Mouse (Mus musculus): ENCODE measurements around the gene Pfas. TPM values are rescaled to one million over a fixed set of nuclear protein-coding genes. Genes with fewer than 3 reads are reported as not detected.

Pfas gene
- total RNA-seq (2021): 10 to 100 TPM; 14.3 to 14.5 TPM

DNA sequence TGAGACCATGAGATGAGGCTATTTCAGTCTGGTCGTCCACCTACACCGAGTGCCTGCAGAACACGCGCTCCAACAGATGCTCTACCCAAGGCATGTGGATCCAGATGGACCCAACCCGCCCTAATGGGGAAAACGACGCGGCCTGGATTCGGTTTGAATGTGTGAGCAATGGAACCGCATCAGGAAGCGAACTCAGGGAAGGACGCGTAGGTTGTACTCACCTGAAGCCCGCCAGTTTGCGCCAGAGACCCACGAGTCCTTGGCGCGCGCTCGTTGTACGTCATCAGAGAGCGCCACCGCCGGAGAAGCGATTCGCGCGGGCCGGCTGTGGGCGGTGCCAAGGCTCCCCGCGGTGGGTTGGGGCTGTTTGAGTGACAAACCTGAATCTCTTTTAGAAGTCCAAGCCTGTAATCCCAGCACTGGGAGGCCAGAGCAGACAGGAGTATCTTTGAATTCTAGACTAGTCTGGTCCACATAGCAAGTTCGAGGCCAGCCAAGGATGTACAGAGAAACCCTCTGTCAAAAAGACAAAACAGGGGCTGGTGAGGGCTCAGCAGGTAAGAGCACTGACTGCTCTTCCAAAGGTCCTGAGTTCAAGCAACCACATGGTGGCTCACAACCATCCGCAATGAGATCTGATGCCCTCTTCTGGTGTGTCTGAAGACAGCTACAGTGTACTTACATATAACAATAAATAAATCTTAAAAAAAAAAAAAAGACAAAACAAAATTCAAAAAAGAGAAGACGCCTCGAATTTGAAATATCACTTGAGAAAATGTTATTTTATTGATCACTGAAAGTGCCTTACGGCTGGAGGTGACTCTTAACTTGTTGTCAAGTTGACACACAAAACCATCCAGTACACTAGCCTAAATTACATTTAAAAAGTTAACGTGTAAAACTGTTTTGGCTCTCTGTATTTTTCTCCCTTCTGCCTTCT is at the start of gene Pfas:
Gene Pfas, minus strand, starts transcription at position 279 of the 940 bp plus-strand sequence.
- peak; percentile 94 for DNase-seq

DNA sequence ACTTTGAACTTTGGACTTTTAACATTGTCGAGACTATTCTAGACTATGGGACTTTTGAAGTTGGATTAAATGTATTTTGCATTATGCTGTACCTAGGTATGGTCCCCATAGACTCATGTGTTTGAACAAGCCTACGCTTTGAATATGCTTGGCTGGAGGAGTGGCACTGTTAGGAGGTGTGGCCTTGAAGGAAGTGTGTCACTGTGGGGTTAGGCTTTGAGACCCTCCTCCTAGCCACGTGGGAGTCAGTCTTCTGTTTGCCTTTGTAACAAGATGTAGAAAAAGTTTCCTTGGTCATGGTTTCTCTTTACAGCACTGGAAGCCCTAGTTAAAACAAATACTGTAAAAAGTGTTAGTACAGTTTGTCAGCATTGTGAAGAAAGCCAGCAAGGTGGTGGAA is 45.6 kb upstream of the Pfas start:
- DNase-seq: no peak

DNA sequence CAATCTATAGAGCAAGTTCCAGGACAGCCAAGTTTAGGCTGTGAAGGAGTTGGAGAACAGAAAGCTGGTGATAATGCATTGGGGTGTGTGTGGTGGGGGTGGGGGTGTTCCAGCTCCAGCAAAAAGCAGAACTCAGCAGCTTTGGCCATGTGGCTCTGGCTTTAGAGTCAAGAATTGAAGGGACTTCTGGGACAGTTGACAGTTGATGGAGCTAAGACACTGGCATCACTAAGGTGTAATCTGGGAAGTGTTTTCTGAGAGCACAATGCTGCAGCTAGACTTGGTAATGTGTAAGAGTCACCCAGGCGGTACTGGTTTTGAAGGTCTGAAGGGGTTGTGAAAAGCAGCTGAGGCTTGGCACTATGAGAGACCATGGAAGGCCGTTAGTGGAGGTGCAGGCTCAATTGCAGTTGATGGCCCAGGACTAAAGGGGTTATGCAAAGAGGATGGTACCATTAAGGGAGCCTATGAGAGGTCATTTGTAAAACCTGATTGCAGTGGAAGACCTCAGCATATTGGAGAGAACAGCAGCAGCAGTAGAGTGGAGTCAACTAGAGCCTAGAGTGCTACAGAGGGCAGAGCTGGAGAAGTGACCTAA is 44.7 kb upstream of the Pfas start:
- no peak for DNase-seq

DNA sequence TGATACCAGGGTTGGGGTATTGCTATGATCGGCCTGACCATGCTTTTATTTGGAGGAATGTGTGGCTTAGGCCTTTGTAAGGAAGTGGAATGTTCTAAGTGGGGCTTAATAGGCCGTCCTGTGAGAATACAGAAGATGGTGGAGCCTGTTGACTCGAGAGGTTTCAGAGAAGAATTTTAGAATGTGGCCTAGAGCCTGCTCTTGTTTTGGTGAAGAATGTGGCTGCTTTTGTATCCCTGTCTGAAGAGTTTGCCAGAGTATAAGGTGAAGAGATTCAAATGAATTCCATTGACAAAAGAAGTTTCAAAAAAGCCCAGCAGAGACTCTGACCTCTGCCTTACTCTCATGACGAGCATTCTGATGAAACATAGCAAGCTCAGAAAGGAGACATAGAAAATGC is 43.5 kb upstream of the Pfas start:
- DNase-seq: no peak

DNA sequence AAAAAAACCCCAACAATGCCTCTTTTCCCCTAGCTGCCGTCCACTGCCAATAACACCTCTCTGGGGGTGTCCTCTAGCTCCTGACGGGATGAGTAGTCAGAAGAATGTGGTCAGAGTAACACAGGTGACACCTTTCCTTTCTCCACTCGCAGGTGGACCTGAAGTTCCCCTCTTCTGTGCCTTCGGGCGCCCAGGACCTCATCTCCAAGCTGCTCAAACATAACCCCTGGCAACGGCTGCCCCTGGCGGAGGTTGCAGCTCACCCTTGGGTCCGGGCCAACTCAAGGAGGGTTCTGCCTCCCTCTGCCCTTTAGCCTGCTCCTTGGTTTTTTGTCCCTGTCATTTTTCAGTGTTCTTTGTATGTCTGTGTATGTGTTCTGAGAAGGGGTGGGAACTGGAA is 42.5 kb upstream of the Pfas start:
- no peak for DNase-seq

DNA sequence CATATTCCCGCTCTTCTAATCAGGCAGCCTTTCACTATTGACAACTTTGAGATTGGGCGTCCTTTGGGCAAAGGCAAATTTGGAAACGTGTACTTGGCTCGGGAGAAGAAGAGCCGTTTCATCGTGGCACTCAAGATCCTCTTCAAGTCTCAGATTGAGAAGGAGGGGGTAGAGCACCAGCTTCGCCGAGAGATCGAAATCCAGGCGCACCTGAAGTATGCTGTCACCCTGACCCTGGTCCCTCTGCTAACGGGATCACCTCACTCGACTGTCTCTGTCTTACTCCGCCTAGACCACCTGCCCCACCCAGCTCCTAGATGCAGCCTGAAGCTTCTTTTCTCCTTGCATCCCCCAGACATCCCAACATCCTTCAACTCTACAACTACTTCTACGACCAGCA is 39.9 kb upstream of the Pfas start:
- DNase-seq: no peak

DNA sequence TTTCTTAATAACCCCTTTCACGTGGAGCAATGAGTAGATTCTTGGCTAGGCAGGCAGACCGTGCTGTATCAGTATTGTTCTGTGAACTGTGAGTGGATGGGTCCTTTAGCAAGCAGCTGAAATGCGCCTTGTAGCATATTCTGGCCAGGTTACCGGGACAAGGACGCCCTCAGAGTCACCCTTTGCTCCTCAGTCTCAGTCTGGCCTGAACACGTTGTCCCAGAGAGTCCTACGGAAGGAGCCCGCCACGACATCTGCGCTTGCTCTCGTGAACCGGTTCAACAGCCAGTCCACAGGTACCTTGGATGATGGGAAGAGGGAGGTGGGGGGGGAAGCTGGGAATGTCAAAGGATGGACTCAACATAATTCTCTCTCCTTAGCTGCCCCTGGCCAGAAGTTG is 39.3 kb upstream of the Pfas start:
- no peak for DNase-seq

DNA sequence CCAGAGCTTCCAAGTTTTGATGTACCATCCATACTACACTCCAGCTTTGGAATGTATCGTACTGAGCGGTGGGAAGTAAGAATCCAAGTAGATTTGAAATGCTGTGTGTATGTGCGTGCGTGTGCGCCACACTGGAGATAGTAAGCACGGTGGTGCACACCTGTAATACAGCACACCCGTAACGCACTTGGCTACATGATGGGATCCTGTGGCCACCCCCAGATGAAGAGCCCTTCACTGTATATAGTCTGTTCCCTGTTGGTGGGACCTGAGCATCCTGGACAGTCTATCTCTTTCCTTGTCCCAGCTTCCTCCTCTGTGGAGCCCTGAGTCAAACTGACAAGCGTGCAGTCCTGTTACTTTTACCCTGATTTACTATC is 38.1 kb upstream of the Pfas start:
- no peak for DNase-seq

DNA sequence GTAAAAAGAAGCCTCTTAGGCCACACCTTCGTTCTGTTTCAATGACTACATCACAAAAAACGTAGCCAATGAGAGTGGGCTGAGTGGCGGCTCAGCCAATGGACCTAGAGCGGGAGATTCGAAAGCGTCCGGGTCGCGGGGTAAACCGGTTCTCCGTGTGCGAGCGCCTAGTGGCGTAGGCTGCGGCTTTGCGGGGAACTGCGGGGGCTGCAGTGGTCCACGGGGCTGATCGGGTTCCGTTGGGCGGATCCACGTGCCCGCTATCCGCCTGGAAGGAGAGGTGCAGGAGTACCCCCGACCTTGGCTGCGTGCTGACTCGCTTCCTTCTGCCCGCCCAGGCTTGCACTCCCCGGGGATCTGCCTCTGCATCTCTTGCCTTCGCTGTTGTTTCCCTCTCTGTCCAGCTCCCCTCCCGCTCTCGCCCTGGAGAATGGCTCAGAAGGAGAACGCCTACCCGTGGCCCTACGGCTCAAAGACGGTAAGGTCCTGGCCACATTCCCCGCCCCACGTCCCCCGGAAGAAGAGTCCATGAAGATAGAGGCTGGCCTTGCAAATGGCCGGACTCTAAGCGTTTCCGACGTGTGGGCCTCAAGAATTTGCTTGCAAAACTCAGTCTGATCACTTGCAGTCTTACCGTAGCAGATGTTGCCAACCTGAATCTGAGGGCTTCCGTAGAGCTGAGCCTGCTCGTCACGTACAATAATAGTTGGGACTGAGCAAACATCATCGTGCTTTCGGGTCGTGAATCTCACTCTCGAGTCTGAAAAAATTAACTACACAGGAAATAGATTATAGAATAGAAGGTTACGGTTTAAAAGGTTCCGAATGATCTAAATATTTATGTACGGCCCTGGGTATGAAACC is 37.5 kb upstream of the Pfas start, which contains the start of gene Aurkb:
Gene Aurkb, plus strand, starts transcription at position 117 of the 864 bp plus-strand sequence.
- DNase-seq: peak; percentile 89

DNA sequence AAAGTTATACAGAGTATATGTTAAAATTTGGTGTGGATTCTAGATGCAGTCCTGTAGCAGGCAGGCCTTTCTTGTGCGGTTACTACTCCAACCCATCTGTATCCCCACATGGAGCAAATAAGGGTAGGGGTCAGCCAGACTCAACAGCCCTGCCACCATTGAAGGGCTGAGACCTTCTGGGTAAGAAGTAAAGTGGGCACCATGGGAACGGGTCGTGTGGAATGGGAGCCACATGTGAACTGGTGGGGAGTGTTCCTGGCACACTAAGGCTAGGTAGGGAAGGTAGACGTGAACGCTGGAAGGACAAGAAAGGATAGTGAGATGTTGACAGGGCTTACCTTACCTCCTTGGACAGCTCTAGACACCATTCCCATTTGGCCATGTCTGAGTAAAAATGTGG is 29.9 kb upstream of the Pfas start:
- no peak for DNase-seq

DNA sequence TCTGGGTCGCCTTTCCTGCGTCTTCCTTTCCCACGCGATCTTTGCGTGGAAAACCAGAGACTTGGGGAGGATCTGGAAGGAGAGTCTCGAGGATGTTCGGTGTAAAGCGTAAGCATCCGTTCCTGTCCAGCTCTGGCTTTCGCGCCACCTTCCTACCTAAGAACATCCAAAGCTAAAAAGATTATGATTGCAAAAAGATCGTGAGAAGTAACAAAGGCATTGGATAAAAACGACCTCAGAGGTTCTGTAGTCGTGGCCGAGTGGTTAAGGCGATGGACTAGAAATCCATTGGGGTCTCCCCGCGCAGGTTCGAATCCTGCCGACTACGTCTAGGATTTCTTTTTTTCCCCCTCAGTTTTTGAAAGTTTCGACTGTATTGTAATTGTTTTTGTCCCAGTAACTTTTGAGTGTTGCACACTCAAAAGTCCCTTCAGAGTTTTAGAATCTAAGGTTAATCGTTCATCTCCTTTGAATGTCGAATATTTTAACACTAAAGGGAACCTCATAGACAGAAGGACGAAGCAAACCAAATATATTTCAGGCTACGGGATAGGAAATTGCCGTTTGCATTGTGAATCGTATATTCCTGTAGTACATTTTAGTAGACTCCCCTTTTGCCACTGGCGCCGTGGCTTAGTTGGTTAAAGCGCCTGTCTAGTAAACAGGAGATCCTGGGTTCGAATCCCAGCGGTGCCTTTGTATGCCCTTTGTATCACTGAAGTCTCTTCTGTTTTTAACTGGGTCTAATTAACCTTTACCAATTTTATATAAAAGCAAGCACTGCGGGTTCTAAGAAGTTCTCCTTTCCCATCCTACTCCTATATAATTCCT is 29.2 kb upstream of the Pfas start:
- peak; percentile 81 for DNase-seq

DNA sequence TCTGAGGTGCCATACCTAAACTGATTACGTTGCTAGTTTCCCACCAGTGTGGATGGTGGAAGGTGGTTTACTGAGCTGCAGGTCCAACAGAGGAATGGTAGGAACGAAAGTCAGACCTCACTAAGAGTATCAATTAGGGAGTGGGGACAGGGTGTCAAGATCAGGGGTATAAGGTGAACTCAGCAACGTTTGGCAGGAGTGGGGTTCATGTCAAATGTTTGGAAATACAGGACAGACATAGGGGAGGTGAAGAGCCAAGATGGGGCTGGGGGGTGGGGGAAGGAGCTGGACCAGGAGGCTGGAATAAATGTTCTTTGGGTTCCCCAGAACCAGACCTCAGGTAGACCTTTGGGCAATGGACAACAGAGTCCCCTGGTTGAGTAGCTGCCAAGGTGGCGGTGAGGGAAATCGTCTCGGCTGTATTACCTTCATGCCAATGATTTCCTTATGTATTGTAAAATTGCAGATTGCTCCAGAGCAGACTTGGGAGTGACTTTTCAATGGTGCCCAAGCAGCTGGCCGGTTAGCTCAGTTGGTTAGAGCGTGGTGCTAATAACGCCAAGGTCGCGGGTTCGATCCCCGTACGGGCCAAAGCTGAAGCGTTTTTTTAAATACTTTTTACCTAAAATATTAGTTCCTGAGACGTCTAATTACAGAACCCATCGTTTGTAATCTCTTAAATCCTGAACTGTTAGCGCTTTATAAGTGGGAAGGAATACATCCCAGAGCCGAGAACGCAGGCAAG is 28.4 kb upstream of the Pfas start:
- DNase-seq: peak; percentile 85

DNA sequence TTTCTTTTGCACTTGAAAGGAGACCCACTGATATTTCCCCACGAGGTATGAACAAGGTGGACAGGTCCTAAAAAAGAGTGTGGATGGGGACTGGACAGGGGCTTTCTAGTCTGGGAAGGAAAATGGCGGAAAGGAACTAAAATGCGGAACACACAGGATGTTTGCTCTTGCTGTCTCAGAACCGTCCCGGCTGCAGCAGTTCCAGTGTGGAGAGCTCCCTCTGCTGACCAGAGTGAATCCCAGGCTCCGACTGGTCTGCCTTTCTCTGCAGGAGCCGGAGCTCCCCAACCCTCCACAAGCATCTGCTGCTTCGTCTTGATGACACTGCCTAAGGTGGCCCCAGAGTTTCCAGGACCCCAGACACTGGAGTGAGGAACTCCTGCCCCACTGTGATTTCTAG is 27.6 kb upstream of the Pfas start:
- peak; percentile 90 for DNase-seq

DNA sequence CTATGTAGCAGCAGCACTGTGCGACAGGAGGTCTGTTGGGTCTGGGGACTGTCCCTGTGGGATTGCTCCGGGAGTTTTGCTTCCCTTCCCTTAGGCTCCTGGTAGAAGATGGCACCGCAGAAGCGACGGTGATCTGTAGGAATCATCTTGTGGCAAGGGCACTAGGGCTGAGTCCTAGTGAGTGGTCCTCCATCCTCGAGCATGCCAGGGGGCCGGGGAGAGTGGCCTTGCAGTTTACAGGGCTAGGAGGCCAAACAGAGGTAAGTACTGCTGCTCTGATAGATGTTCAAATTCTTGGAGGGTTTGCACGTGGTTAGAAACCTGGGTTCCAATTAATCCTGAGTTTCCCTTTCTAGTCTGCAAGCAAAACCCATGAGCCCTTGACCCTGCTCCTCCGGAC is 27.2 kb upstream of the Pfas start:
- DNase-seq: no peak

DNA sequence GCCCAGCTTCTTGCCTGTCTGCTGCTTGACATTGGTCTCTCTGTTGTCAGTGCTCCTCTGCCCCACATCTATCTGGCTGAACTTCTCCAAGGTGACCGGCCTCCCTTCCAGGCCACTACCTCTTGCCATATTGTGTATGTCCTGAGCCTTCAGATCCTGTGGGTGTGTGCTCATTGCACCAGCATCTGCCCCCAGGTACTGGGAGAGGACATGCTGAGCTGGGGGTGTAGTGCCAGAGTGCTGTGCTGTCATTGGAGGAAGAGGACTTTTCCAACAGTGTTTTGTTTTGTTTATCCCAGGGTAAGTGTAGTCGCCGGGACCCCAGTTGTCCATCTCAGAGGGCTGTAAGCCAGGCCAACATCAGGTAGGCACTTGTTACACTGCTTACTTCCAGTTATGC is 26.3 kb upstream of the Pfas start:
- no peak for DNase-seq

DNA sequence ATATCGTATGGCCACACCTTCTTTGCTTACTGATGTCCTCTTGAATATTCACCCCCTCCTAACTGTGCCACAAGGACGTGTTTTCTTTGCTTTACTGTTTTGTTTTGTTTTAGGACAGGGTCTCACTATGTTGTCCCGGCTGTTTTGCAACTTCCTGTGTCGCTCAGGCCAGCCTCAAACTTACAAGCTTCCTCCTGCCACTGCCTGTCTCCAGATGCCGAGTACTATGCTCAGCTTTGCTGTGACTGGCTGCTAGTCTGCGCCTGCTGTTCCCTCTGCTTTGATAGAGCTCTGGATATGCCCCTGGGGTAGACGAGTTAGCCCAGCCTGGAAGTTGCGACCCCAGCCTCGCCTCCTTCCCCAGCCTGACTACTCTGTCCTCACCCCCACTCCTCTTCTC is 25.3 kb upstream of the Pfas start:
- no peak for DNase-seq

DNA sequence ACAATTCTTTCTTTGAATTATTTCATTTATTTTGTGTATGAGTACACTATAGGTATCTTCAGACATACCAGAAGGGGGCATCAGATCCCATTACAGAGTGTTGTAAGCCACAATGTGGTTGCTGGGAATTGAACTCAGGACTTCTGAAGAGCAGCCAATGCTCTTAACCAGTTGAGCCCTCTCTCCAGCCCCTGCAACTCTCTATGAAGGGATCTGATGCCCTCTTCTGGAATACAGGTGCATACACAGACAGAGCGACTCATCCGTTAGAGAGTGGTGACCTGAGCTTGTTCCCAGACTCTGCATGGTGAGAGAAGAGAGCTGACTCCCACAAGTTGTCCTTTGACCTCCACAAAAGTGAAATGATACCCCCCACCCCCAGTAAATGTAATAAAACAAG is 20.5 kb upstream of the Pfas start:
- no peak for DNase-seq

DNA sequence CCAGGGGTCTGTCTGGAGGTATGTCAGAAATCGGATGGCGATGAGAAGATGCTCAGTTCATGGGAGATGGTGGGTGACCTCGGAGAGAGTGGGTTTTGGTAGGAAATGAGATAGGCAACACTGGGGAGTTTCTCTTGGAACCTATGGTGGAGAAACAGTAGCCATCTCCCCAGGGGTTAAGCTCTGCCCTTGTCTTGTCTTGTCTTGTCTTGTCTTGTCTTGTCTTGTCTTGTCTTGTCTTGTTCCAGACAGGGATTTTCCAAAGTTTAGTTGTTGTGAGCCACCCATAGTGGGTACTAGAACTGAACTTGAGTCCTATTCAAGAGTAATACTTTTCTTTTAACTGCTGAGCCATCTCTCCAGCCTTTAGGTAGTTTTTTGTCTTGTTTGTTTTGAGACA is 18.3 kb upstream of the Pfas start:
- no peak for DNase-seq

DNA sequence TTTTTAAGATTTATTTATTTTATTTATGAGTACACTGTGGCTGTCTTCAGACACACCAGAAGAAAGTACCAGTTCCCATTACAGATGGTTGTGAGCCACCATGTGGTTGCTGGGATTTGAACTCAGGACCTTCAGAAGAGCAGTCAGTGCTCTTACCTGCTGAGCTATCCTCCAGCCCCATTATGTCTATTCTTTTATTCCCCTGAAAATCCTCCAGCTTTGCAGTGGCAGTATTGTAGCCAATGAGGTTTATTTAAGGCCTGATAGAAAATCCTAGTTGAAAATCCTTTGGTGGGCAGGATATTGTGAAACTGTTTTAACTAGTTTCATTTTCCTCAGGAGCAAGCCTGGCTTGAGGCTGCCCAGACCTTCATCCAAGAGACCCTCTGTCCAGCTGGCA is 12.4 kb upstream of the Pfas start:
- DNase-seq: no peak

DNA sequence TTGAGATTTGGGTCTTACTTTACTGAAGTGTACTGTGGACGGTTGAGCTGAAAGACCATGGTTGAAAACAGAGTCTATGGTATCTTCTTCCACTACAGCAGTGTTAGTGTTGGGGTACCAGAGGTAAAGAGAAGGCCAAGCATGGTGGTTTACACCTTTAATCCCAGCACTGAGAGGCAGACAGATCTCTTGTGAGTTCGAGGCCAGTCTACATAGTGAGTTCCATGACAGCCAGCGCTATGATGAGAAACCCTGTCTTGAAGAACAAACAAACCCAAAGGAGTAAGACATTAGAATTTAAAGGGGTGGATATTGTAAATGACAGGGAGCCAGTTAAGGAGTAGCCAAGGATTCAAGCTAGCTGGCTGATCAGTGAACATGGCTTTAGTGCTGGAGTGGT is 8.5 kb upstream of the Pfas start:
- no peak for DNase-seq

DNA sequence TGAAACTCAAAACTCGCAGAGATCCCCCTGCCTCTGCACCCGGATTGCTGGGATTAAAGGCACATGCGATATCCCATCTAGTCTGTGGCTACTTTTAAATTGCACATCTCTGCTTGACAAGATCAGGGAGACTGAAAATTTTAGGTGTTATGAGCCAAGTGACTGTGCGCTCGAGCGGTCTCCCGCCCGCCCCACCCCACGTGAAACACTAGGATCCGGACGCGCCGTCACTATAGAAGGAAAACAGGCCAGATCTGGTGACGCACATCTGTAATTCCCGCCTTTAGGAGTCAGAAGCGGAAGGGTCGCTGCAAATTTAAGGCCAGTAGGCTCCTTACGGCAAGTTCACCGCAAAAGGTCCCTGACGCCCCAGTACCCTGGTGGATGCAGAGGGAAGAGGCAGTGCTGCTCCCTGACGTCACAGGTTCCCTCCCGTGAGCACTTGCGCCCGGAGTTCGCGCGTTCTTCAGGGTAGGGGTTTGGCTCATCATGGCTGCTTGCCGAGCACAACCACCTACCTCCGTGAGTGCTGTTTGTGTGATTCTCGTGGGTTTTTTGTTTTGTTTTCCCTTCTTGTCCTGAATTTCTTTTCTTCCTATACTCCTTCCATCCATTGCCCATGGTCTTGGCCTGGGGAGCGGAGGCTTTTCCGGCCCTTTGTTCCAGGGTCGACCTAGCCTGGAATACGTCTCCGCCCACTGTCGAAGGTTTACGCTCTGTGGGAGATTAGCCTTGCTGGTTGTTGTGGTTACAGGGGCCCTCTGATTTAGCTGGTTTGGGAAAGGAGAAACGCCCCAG is 7.6 kb upstream of the Pfas start, which contains the start of gene Ctc1:
Gene Ctc1, plus strand, starts transcription at position 268 of the 798 bp plus-strand sequence.
- DNase-seq: peak; percentile 91
